Mouse (Mus musculus): Measurements from ENCODE around the gene Lelp1. TPM values are rescaled to one million over a fixed set of nuclear protein-coding genes. Genes with fewer than 3 reads are reported as not detected.

Gene Lelp1
- not detected in 2 replicates for polyA plus RNA-seq (2015; fragmentation: Nextera tagmentation; extraction: Ambion mirVana)

GRCm38 (mm10) chr3:92142644-92143043 lies at the start of gene Lelp1:
Lelp1 (minus strand) TSS chr3:92142744.

GRCm38 (mm10) chr3:92123847-92124246 lies 18.7 kb downstream of the Lelp1 start, which contains the start of gene Prr9:
Prr9 (minus strand) TSS chr3:92123947.

Other genes with a start within 250 kb of the Lelp1 start
- not detected in 2 replicates for gene Pglyrp3, start 128.2 kb downstream of the Lelp1 start, polyA plus RNA-seq (2015; fragmentation: Nextera tagmentation; extraction: Ambion mirVana)
- 0.46 and 0.67 TPM in 2 replicates for gene Lor, start 59.6 kb downstream of the Lelp1 start, polyA plus RNA-seq (2015; fragmentation: Nextera tagmentation; extraction: Ambion mirVana)
- gene Prr9, start 18.8 kb downstream of the Lelp1 start, polyA plus RNA-seq (2015; fragmentation: Nextera tagmentation; extraction: Ambion mirVana), result 0.20 TPM in 1 of 2 replicates, not detected in the other
- 27.0 and 30.2 TPM in 2 replicates for gene Sprr2a1, start 73.1 kb upstream of the Lelp1 start, polyA plus RNA-seq (2015; fragmentation: Nextera tagmentation; extraction: Ambion mirVana)
- 2,040 and 2,230 TPM in 2 replicates for gene Sprr2a2, start 73.2 kb upstream of the Lelp1 start, polyA plus RNA-seq (2015; fragmentation: Nextera tagmentation; extraction: Ambion mirVana)
- 744 and 757 TPM in 2 replicates for gene Sprr2a3, start 142.7 kb upstream of the Lelp1 start, polyA plus RNA-seq (2015; fragmentation: Nextera tagmentation; extraction: Ambion mirVana)
- gene Sprr2b, start 173.9 kb upstream of the Lelp1 start, polyA plus RNA-seq (2015; fragmentation: Nextera tagmentation; extraction: Ambion mirVana), result 0.29 TPM in 1 of 2 replicates, not detected in the other
- 0.19 TPM in 1 of 2 replicates, not detected in the other for gene Sprr2d, start 196.4 kb upstream of the Lelp1 start, polyA plus RNA-seq (2015; fragmentation: Nextera tagmentation; extraction: Ambion mirVana)
- not detected in 2 replicates for gene Sprr2e, start 209.4 kb upstream of the Lelp1 start, polyA plus RNA-seq (2015; fragmentation: Nextera tagmentation; extraction: Ambion mirVana)
- gene Sprr2f, start 222.4 kb upstream of the Lelp1 start, polyA plus RNA-seq (2015; fragmentation: Nextera tagmentation; extraction: Ambion mirVana), result 0.65 TPM in 1 of 2 replicates, not detected in the other
- gene Sprr2h, start 242.9 kb upstream of the Lelp1 start, polyA plus RNA-seq (2015; fragmentation: Nextera tagmentation; extraction: Ambion mirVana), result 0.35 and 0.52 TPM in 2 replicates